Mouse (Mus musculus): ENCODE measurements around the gene Pofut2.

DNA sequence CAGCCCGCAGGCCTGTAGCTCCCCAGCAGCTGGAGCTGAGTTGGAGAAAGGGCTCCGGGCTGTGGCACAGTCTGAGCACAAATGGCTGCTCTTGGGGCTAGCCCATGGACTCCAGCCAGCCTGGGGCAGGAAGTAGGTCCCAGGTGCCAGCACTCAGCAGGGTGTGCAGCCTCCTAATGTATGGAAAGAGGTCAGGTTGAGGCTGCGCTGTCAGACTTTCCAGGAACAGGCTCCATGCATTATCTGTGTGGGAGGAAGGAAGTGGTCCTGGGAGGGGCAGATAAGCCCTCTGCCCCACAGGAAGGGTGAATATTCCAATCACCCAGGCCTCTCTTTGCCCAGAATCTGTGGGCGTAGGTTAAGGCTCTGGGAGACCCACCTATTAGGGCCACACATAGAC, 43.4 kb upstream of the Pofut2 start:
- TF ChIP-seq CTCF (IDR thresholded peaks at IDR 0.05; ENCODE audit: low read depth), result no peak
- no peak for TF ChIP-seq EP300 (IDR thresholded peaks at IDR 0.05; ENCODE audit: low read depth)

Measured in liver, embryonic 14.5 days (tissue).